Mouse (Mus musculus): ENCODE results near the gene Prkch. TPM values are rescaled to one million over a fixed set of nuclear protein-coding genes. Genes with fewer than 3 reads are reported as not detected.
"Not testable (repeated sequence)": the region's sequence is repeated elsewhere in the genome, so short reads cannot be mapped to it uniquely, and the experiment has no call there.

Gene Prkch
- polyA plus RNA-seq (2015; fragmentation: Nextera tagmentation; extraction: Ambion mirVana), result 6.4 and 6.9 TPM in 2 replicates

DNA sequence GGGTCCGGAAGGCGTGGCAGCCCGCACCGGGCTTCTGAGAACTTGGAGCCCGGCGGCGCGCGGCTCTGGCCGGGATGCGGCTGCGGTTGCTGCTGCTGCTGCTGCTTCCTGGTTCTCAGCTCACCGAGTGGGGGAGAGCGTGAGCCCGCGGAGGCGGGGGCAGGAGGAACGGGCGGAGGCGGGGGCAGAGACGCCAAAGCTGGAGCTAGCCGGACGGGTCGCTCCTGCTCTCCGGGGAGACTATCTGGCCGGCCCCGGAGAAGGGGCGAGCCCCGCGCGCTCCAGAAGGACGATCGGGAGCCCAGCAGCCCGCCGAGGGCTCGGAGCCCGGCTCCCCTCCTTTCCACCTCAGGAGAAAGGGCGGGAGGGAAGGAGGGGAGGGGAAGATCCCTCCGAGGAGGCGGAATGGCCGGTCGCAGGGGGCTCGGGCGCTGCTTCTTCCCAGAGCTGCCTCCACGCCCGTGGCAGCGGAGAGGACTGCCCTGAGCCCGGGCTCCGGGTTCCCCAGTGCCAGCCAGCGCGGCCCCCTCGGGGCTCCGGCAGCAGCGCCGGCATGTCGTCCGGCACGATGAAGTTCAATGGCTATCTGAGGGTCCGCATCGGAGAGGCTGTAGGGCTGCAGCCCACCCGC, at the start of gene Prkch:
Gene Prkch (plus strand): TSS at position 187 of the 631 bp plus-strand sequence.
- Histone ChIP-seq H3K27me3 (replicated peaks; ENCODE audit: control insufficient read depth, insufficient read depth, low read length) (peaks cover 4% of the 10 kb centered on the region), H3K27ac (ENCODE audit: low read depth, low read length) (peak within 1 kb of the TSS; percentile 73), H3K4me2 (ENCODE audit: low read length) (peak within 1 kb of the TSS; percentile 82), H3K9ac (ENCODE audit: low read depth, low read length) (peak within 1 kb of the TSS; percentile 84), H3K4me3 (ENCODE audit: low read length) (peak within 1 kb of the TSS; percentile 80), H3K9me3 (ENCODE audit: control insufficient read depth, low read length) (no peaks in the 10 kb centered on the region), H3K4me1 (ENCODE audit: control insufficient read depth, insufficient read depth, low read depth, low read length) (peaks cover 6% of the 10 kb centered on the region; the same call in 1 of the 2 replicates), H3K36me3 (ENCODE audit: control insufficient read depth, insufficient read depth, low read length) (no peaks in the 10 kb centered on the region)
- WGBS, result under 1% methylated on average over 41 of the region's 61 CpGs
- peak; percentile 93 for ATAC-seq

DNA sequence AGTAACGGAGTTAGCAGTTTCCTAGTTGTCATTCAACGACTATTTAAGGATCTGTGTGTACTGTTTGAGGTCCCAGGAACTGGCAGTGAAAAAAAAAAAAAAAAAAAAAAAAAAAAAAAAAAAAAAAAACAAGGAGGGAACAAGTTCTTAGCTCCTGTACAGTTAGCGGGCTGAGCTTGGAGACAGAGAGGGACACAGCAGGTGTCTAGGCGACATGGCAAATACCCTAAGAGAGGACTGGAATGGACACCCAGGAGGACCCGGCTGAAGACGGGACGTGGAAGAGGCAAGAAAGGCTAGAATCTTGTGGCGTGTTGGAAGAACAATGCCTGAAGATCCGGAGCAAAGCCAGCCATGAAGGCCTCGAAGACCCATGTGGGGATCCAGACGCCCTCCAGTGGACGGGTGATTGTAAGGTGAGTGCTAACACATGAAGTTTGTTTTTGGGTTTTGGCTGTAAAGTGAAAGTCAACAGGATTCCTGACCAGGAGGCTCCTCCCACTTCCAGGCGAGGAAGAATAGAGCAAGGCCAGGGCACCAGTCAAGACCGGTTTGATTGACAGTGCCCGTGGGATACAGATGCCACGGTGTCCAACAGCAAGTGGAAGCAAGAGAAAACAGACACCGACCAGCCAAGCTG, 47.0 kb upstream of the Prkch start:
- Histone ChIP-seq H3K27me3 (replicated peaks; ENCODE audit: control insufficient read depth, insufficient read depth, low read length) (peaks cover 5% of the 10 kb centered on the region), H3K36me3 (ENCODE audit: control insufficient read depth, insufficient read depth, low read length) (no peaks in the 10 kb centered on the region), H3K27ac (ENCODE audit: low read depth, low read length) (no peak overlapping the region), H3K4me1 (ENCODE audit: control insufficient read depth, insufficient read depth, low read depth, low read length) (no peaks in the 10 kb centered on the region), H3K4me2 (ENCODE audit: low read length) (peak overlapping the region; percentile 19; the same call in 1 of the 2 replicates), H3K9ac (ENCODE audit: low read depth, low read length) (no peak overlapping the region), H3K9me3 (ENCODE audit: control insufficient read depth, low read length) (no peaks in the 10 kb centered on the region), H3K4me3 (ENCODE audit: low read length) (no peak overlapping the region)
- no peak for ATAC-seq
- 28% methylated on average over 17 of the region's 17 CpGs for WGBS

DNA sequence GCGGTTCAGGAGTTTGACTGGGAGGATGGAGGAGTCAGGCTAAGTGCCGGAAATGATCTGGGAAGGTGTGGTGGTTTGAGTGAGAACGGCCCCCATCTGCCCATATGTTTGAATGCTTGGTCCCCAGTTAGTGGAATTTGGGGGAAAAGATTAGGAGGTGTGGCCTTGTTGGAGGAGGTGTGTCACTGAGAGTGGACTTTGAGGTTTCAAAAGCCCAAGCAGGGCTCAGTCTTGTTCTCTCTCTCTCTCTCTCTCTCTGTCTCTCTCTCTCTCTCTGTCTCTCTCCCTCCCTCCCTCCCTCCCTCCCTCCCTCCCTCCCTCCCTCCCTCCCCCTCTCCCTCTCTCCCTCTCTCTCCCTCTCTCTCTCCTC, 46.5 kb upstream of the Prkch start:
- WGBS, result 53% methylated on average over 3 of the region's 3 CpGs
- not testable (repeated sequence) for H3K9me3 ChIP-seq (ENCODE audit: control insufficient read depth, low read length); H3K9ac ChIP-seq (ENCODE audit: low read depth, low read length); ATAC-seq; H3K4me1 ChIP-seq (ENCODE audit: control insufficient read depth, insufficient read depth, low read depth, low read length); H3K27me3 ChIP-seq (replicated peaks; ENCODE audit: control insufficient read depth, insufficient read depth, low read length); H3K27ac ChIP-seq (ENCODE audit: low read depth, low read length); H3K36me3 ChIP-seq (ENCODE audit: control insufficient read depth, insufficient read depth, low read length); H3K4me3 ChIP-seq (ENCODE audit: low read length)
- H3K4me2 ChIP-seq (ENCODE audit: low read length), result peak overlapping the region; percentile 19; the same call in 1 of the 2 replicates

DNA sequence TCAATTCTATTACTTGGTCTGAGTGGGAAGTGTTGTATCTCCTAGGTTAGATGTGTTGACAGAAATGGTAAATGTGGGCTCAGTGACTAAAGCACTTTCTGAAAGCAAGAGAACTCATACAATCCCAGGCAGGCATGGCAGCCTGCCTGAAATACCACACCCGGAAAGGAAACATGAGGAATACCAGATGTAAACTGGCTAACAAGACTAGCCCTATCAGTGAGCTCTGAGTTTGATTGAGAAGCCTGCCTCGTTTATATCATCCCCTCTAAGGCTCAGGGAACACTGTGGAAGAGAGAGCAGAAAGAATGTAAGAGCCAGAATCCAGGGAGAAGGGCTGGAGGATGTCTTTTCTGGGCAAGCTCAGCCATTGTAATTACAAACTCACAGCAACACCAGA, 45.4 kb upstream of the Prkch start:
- H3K4me2 ChIP-seq (ENCODE audit: low read length), result no peak overlapping the region
- H3K36me3 ChIP-seq (ENCODE audit: control insufficient read depth, insufficient read depth, low read length), result no peaks in the 10 kb centered on the region
- H3K4me1 ChIP-seq (ENCODE audit: control insufficient read depth, insufficient read depth, low read depth, low read length), result no peaks in the 10 kb centered on the region
- ATAC-seq, result no peak
- H3K27me3 ChIP-seq (replicated peaks; ENCODE audit: control insufficient read depth, insufficient read depth, low read length), result peaks cover 11% of the 10 kb centered on the region
- no peak overlapping the region for H3K4me3 ChIP-seq (ENCODE audit: low read length)
- WGBS, result 44% methylated on average over 2 of the region's 2 CpGs
- H3K27ac ChIP-seq (ENCODE audit: low read depth, low read length), result no peak overlapping the region
- no peak overlapping the region for H3K9ac ChIP-seq (ENCODE audit: low read depth, low read length)
- no peaks in the 10 kb centered on the region for H3K9me3 ChIP-seq (ENCODE audit: control insufficient read depth, low read length)

DNA sequence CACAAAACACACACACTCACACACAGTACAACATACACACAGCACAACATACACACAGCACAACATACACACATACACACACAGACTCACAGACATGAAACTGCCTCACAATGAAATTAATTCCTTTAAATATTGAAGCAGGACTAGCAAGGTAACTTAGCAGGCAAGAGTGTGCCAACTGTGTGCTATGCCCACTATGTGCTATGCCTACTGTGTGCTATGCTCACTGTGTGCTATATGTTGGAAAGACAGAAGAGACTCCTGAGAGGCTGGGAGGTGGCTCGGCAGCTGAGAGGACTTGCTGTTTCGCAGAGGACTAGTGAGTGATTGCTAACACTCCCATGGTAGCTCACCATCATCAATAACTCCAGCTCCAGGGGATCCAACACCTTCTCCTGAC, 44.2 kb upstream of the Prkch start:
- 83% methylated on average over 2 of the region's 2 CpGs for WGBS
- Histone ChIP-seq H3K9ac (ENCODE audit: low read depth, low read length) (no peak overlapping the region), H3K4me1 (ENCODE audit: control insufficient read depth, insufficient read depth, low read depth, low read length) (peaks cover 2% of the 10 kb centered on the region), H3K36me3 (ENCODE audit: control insufficient read depth, insufficient read depth, low read length) (no peaks in the 10 kb centered on the region), H3K4me2 (ENCODE audit: low read length) (no peak overlapping the region), H3K27me3 (replicated peaks; ENCODE audit: control insufficient read depth, insufficient read depth, low read length) (peaks cover 23% of the 10 kb centered on the region), H3K9me3 (ENCODE audit: control insufficient read depth, low read length) (no peaks in the 10 kb centered on the region), H3K4me3 (ENCODE audit: low read length) (no peak overlapping the region), H3K27ac (ENCODE audit: low read depth, low read length) (no peak overlapping the region)
- no peak for ATAC-seq

DNA sequence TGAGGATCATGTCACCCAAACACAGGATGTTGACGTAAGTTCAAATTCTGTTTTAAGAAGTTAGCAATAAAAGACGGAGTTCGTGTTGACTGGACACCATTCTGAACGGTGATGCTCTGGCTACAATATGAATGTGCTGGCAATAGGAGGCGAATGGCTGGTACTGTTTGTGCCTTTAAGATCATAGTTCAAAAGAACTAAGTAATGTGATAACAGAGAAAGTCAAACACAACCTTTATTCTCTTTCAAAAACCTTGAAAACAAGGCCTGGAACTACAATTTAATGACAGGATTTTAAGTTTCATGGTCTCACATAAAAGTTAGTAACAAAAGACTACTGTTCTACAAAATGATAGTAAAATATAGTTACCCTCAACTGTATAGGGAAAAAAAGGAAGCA, 41.4 kb upstream of the Prkch start:
- H3K4me3 ChIP-seq (ENCODE audit: low read length), result no peak overlapping the region
- ATAC-seq, result no peak
- H3K9ac ChIP-seq (ENCODE audit: low read depth, low read length), result no peak overlapping the region
- no peak overlapping the region for H3K4me2 ChIP-seq (ENCODE audit: low read length)
- no peaks in the 10 kb centered on the region for H3K9me3 ChIP-seq (ENCODE audit: control insufficient read depth, low read length)
- H3K4me1 ChIP-seq (ENCODE audit: control insufficient read depth, insufficient read depth, low read depth, low read length), result peaks cover 12% of the 10 kb centered on the region
- 87% methylated on average over 5 of the region's 5 CpGs for WGBS
- H3K27me3 ChIP-seq (replicated peaks; ENCODE audit: control insufficient read depth, insufficient read depth, low read length), result peaks cover 49% of the 10 kb centered on the region
- H3K27ac ChIP-seq (ENCODE audit: low read depth, low read length), result no peak overlapping the region
- no peaks in the 10 kb centered on the region for H3K36me3 ChIP-seq (ENCODE audit: control insufficient read depth, insufficient read depth, low read length)

DNA sequence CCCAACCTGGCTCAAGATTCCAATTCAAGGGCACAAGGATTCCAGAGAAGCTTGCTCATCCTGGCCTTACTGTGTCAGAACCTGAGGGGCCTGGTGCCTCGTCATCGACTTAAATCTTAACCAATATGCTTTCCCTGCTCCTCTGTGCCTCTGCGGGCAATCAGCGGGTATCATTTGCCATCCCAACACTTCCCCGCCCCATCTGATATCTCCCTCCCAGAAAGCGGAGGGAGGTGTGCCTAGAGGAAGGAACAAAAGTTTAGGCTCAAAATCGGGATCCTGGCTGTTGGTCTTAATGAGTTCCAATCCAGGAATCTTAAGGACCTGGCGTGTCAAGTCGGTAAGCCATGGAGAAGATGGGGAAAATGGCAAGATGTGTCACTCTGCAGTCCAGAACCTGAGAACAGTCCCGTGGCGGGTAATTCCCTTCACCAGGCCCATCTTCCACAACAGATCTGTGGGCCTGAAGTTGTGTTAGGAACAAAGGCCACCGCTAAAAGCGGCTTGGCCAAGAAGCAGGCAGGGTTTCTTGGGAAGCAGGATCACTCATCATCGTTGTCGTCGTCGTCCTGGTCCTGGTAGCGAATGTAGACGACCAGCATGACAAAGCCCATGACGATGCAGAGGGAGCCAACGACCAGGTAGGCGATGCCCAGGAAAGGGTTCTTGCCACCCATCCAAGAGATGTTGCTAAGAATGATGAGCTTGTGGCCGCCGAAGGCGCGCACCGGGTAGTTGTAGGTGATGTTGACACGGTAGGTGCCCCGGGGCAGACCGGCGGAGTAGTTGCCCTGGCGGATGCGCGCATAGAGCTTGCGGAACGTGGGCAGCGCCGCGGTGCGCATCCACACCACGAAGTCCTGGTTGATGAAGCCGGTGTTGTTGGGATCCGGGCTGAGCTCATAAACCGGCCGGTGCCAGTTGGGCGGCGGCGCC, 39.6 kb upstream of the Prkch start:
- H3K4me2 ChIP-seq (ENCODE audit: low read length), result peak overlapping the region; percentile 56
- H3K9ac ChIP-seq (ENCODE audit: low read depth, low read length), result peak overlapping the region; percentile 27
- WGBS, result 16% methylated on average over 48 of the region's 48 CpGs
- peaks cover 64% of the 10 kb centered on the region for H3K27me3 ChIP-seq (replicated peaks; ENCODE audit: control insufficient read depth, insufficient read depth, low read length)
- H3K4me3 ChIP-seq (ENCODE audit: low read length), result peak overlapping the region; percentile 41
- H3K4me1 ChIP-seq (ENCODE audit: control insufficient read depth, insufficient read depth, low read depth, low read length), result peaks cover 12% of the 10 kb centered on the region
- ATAC-seq, result no peak
- no peaks in the 10 kb centered on the region for H3K36me3 ChIP-seq (ENCODE audit: control insufficient read depth, insufficient read depth, low read length)
- no peaks in the 10 kb centered on the region for H3K9me3 ChIP-seq (ENCODE audit: control insufficient read depth, low read length)
- no peak overlapping the region for H3K27ac ChIP-seq (ENCODE audit: low read depth, low read length)

DNA sequence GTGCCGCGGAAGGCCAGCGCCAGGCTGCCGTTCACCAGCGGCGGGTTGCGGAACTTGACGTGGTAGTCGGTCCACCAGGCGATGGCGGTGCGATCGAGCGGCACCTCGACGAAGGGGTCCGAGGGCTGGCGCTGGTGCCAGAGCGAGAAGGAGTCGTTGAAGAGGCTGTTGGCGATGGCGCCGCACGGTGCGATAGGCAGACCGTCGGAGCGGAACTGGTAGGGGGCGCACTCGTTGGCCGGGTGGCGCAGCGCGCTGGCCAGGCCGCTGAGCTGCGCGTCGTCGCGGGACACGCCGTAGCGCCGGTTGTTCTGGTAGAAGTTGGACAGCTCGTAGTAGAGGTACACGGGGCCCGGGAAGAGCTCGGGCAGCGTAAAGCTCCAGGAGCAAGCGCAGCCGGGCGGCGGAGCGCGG, 38.9 kb upstream of the Prkch start:
- WGBS, result 1% methylated on average over 42 of the region's 55 CpGs
- no peak for ATAC-seq
- peak overlapping the region; percentile 56 for H3K4me2 ChIP-seq (ENCODE audit: low read length)

More for the DNA sequence above, 38.9 kb upstream of the Prkch start:
- Histone ChIP-seq H3K36me3 (ENCODE audit: control insufficient read depth, insufficient read depth, low read length) (no peaks in the 10 kb centered on the region), H3K9ac (ENCODE audit: low read depth, low read length) (peak overlapping the region; percentile 27), H3K27ac (ENCODE audit: low read depth, low read length) (no peak overlapping the region), H3K4me1 (ENCODE audit: control insufficient read depth, insufficient read depth, low read depth, low read length) (peaks cover 12% of the 10 kb centered on the region), H3K9me3 (ENCODE audit: control insufficient read depth, low read length) (no peaks in the 10 kb centered on the region), H3K27me3 (replicated peaks; ENCODE audit: control insufficient read depth, insufficient read depth, low read length) (peaks cover 67% of the 10 kb centered on the region), H3K4me3 (ENCODE audit: low read length) (peak overlapping the region; percentile 41)

Data from hindbrain, embryonic 16.5 days (tissue).